Mouse (Mus musculus) c-Kit-positive CD71-positive TER-119-negative erythroid progenitor cells, embryonic 14.5 days (primary cell): ENCODE measurements around the gene Gripap1.
A peak's percentile ranks its signal among the peaks of the same experiment; 100 is the strongest.
"Not testable (repeated sequence)": the region's sequence is repeated elsewhere in the genome, so short reads cannot be mapped to it uniquely, and the experiment has no call there.

Experiments
- DNase-seq: peaks from one replicate; pipeline ENCODE4 v3.0.0-alpha.2; 2013; ENCODE audit warnings: low read depth

Gripap1 gene

DNA sequence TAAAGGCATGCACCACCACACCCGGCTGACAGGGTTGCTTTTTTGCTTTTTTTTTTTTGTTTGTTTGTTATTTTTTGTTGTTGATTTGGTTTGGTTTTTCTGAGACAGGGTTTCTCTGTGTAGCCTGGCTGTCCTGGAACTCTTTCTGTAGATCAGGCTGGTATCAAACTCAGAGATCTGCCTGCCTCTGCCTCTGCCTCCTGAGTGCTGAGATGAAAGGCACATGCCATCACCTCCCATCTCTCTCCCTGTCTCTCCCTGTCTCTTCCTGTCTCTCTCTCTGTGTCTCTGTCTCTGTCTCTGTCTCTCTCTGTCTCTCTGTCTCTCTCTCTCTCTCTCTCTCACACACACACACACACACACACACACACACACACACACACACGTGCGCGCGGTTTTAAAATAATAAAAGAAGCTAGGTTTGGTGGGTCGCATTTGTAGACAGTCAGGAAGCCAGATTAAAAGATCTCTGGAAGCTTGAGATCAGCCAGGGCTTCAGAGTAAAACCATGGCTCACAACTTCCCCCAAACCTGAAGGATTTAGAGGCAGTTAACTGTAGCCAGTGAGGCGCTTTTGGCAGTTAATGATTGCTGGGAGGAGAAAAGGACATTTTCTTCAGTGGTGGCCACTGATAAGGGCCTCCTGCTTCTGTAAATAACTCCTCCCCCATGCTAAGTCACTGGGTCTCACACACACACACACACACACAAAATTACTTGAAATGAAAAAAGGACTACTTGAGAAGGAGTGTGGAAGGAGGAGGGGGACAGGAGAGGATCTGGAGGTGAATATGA lies 10.9 kb upstream of the Gripap1 start:
- DNase-seq = no peak

DNA sequence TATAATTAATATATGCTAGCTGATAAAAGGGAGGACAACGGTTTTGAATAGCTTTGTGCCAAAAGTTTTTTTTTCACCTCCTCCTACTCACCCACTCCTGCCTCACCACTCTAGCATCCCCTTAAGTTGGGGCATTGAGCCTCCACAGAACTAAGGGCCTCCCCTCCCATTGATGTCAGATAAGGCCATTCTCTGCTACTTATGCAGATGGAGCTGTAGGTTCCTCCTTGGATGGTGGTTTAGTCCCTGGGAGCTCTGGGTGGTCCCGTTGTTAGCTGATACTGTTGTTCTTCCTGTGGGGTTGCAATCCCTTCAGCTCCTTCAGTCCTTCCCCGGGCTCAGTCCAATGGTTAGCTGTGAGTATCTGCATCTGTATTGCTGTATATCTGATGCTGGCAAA lies 10.3 kb upstream of the Gripap1 start:
- DNase-seq = no peak

DNA sequence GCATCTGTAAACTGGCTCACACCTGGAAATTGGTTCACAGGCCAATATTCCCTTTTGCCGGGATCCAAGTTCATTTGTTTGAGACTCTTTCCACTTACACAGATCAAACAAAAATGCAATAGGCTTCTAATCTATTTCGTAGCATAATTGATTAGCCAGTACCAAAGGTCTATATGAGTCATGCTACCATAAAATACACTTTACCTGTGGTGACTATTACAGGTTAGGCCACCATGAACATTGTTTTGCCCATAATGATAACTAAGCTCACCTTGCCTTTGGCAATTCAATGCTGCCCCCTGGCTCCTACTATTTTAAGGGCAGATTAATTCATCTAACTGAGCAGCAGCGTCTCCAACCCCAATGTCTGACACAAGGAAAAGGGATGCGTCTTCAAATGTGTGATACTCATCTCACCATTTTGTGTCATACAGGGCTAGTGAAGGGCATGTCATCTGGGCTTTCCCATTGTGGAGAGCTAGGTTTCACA lies 6.9 kb upstream of the Gripap1 start:
- no peak for DNase-seq

DNA sequence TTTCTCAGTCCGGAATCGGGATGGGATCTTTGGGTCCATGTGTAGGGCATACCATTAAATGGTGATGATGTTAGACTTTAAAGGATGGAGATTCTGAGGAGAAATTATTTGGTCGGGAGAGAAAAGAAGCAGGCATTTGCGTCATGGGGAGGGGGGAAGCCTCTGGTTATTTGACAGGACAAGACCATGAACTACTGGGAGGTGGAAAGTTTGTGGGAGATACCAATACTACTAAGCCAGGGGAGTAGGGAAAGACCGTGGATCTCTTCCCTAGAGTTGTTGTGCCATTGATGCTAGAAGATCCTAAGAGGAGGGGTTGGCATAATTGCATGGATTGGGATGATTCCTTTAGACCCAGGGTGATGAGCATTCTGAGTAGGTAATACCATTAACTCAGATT lies 744 bp downstream of the Gripap1 start:
- no peak for DNase-seq

DNA sequence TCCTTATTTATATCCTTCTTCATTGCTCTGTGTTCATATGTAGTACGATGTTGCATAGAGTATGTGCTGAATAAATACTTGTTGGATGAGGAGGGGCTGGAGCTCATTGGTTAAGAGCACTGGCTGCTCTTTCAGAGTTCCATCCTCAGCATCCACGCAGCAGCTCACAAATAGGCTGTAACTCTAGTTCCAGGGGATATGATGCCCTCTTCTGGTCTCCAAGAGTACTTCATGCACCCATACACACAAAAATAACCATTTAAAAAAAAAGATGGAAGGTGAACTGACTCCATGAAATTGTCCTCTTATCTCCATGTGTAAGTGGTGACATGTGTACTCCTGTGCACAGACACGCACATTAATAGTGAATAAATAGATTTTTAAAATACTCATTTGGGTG lies 3.8 kb downstream of the Gripap1 start:
- DNase-seq = no peak

DNA sequence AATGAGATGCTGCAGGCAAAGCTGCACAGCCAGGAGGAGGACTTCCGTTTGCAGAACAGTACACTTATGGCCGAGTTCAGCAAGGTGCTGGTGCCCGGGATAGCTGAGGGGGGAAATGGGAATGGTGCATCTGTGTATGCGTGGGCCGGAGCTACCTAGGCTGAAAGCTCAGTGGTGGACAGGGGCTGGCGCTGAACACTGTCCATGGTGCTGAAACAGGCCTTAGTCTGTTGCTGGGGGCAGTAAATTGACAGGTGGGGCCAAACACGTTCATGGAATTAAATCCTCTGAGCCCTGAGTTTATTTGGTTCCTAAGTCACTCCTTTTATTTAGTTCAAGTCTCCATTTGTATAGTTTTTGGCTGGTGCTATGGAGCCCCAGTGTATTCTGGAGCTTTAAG lies 5.5 kb downstream of the Gripap1 start:
- no peak for DNase-seq

DNA sequence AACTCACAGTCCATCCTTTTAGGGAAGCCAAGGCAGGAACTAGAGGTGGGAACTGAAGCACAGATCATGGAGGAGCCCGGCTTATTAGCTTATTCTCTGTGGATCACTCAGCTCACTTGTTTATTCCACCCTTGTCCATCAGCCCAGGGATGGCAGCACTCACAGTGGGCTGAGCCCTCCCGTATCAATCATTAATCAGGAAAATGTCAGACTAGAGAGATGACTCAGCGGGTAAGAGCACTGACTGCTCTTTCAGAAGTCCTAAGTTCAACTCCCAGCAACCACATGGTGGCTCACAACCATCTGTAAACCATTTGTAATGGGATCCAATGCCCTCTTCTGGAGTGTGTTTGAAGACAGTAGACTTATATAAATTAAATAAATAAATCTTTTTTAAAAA lies 7.8 kb downstream of the Gripap1 start:
- no peak for DNase-seq

DNA sequence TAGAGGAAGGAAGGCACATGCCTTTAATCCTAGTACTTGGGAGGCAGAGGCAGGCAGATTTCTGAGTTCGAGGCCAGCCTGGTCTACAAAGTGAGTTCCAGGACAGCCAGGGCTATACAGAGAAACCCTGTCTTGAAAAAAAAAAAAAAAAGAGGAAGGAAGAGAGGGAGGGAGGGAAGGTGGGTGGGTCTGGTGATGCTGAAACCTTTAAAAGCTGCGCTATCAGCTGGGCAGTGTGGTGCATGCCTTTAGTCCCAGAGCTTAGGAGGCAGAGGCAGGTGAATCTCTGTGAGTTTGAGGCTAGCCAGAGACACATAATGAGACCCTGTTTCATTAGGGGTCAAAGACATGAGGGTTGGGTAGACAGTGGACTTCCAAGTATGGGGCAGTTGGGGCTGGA lies 12.6 kb downstream of the Gripap1 start:
- not testable (repeated sequence) for DNase-seq

DNA sequence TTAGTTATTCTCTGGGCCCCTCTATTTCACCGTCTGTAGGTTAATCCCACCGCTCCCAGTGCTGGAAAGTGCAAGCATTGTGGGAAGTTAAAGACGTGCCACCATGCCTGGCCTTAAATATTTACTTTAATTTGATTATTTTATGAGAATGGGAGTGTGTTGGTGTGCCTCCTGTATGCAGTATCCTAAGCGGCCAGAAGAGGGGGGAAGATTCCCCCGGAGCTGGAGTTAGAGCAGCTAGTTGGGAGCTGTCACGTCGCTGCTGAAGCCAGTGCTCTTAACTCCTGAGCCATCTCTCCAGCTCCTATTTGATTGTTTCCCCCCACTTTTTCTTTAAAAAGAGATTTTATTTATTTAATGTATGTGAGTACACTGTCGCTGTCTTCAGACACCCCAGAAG lies 25.5 kb downstream of the Gripap1 start:
- DNase-seq = not testable (repeated sequence)

DNA sequence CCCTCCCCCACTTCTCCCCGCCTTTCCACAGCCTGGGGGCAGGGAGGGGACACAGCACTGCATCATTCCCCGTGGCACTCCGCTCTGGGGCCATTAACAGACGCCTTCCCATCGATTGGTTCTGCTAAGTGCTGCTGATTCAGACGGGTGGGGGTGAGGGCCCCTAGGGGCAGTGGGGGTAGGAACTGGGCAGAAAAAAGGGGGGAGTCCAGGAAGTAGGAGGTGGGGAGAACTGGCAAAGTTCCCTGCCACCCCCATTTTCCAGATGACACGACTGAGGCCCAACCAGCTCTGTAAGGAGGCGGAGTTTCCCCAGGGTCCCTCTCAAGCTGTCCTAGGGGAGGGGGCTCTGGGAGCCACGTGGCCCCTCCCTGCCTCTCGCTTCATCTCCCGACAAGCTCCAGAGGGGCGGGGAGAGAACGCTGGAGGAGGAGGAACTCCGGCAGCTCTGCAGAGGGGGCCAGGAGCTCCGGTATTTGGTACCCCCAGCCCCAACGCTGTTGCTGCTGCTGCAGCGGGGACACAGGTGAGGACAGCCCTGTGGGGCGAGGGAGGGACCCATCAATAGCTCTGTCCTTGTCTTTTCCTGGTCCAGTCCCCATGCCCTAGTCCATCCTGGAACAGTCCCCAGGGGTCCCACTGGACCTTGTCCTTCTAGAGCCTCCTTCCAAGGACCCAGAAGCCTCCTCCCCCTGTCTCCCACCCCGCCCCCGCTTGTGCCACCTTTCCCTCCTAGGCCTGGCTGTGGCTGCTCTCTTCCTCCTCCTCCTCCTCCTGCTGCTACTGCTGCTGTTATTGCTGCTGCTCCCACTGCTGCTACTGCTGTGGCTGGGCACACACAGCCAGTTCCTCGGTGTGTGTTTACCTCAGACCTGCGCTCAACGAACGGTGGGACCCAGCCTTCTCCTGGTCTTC lies 32.6 kb downstream of the Gripap1 start, which contains the start of gene Kcnd1:
TSS of gene Kcnd1 (plus strand) at position 425 of the 915 bp plus-strand sequence.
- DNase-seq = no peak

DNA sequence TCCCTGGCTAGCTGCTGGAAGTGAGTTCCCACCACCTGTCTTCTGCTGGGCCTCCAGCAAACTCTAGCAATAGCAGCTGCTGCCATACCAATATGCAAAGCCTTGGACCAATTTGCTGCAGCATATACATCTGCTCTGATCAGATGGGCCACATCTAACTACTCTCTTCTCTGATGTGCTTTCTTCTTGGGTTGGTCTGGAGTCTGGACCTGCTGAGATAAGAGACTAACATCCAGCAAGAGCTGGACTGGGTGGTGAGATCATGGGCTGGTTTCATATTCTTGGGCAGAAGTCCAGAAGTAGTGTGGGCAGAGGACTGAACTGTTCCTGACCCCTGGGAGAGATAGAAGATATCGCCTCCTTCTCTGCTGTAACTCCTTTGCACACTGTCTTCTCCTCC lies 47.6 kb downstream of the Gripap1 start:
- peak; percentile 29 for DNase-seq

DNA sequence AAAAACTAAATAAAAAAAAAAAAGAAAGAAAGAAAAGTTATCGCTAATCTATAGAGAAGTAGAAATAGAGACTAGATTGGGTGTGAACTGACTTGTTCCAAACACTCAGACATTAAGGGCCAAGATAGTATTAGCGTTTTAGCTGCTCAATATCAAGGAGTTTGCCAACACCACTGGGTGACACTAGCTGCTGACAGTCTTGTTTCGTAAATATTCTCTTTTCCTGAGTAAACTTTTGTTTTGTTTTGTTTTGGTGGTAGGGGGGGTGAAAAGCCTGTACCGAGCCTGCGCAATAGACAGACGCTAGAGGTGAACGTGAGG lies 51.2 kb downstream of the Gripap1 start:
- DNase-seq = no peak

DNA sequence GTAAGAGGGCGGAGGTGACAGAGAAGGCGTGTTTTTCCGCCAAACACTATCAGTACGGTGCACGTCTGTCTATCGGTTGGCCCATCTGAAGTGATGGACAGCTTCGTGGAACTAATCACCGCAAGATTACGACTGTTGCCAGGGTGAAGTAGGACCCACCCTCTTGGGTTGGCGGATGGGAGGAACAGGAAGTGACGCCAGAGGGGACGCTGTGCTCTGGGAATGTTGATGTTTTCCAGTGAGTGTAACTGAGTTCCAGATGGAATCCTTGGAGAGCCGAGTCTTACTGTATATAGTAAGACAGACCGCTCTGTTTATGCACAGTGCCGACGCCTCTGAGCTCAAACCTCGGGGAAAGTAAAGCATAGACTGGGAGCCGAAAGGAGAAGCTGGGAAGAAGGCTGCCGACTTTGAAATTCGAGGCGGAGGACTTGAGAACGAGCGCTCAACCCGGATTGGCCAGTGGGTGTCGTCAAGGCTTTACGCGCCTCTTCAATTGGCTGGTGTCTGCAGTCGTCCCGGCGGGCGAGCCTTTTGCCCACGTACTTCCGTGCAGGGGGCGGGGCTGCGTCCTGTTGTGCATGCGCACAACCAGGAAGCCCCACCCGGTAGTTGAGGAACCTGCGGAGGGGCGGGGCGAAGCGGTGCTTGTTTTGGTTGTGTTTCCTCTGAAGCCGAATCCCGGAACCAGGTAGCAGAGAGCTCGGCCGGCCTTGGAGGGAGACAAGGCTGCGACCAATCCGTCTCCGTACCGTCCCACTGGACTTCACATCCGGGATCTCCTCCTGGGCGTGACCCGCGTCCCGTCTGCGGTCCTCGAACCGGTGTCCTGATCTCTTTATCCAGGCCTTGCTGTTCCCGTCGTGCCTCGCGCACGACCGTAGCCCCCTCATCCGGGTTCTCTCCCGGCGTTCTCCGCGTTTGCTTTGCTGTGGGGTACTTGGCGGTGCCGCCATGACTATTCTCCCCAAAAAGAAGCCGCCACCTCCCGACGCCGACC lies 51.9 kb downstream of the Gripap1 start, which contains the start of gene Otud5:
TSS of gene Otud5 (plus strand) at position 202 of the 1,000 bp plus-strand sequence.
- DNase-seq = peak; percentile 86

DNA sequence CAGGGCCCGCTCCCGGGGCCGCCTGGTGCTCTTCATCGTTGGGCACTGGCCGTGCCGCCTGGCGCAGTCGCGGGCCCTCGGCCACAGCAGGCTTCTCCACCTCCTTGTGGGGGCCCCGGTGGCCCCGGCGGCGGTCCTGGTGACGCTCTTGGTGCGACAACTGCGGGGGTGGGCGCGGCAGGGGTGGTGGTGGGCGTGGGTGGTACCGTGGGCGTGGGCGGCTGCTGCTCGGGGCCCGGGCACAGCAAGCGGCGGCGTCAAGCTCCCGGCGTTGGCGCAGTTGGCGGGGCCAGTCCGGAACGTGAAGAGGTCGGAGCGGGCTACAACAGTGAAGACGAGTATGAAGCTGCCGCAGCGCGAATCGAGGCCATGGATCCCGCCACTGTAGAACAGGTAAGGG lies 52.8 kb downstream of the Gripap1 start:
- DNase-seq = no peak

DNA sequence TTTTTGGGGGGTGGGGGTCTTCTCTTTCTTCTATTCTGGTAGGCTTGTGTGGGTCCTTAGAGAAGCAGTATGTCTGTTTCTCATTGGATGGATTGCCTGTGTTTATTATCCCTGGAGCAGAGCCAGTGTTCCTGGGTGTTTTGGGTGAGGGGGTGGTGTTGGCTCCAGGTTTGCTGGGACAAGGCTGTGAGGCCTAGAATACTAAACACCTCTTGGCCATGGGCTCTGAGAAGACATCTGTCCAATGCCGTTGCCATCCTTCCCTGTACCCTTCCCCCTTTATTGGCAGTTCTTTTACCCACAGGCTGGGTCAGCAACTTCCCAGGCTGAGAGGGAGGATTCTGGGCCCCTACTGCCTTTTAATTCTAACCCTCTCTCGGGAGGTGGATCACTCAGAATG lies 58.3 kb downstream of the Gripap1 start:
- DNase-seq = no peak

DNA sequence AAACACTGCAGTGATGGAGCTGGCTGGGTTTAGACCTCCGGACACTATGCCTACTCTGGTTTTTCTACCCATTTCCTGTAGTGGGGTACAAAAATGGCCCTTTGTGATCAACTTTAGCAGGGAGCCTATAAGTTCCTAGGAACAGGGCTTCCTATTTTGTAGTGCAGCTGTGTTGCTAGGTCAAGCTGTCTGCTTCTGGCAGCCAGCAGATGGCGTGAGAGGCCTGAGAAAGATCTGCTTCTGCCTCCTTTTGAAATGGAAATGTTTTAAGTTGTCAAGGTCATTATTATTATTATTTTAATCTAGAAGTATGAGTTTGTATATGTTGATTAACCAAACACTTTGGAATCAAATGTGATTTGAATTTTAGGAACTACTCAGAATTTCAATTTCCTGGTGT lies 65.0 kb downstream of the Gripap1 start:
- no peak for DNase-seq

DNA sequence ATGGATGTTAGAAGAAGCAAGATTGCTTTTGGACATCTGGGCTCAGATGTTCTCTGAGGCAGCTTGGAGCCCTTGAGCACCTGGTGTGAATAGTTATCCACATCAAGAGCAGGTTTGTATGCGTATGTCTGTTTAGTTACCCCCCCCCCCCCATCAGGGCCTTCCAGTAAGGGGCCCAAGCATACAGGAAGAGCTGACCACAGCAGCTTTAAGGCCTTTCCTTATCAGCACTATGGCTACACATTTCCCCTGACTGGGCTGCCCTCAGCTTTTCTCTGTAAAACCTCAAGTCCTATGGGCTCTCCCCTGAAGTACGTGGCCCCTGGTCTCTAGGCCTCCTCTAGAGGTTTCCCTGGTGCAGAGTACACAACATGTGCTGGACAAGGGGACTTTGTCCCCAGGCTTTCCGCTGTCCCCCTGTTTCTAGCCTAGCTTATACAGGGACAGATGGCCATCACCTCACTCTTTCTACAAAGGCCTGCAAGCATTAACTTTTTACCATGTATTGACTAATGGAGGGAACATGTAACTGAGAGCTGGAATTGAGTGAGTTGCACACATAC lies 69.7 kb downstream of the Gripap1 start:
- DNase-seq = no peak

DNA sequence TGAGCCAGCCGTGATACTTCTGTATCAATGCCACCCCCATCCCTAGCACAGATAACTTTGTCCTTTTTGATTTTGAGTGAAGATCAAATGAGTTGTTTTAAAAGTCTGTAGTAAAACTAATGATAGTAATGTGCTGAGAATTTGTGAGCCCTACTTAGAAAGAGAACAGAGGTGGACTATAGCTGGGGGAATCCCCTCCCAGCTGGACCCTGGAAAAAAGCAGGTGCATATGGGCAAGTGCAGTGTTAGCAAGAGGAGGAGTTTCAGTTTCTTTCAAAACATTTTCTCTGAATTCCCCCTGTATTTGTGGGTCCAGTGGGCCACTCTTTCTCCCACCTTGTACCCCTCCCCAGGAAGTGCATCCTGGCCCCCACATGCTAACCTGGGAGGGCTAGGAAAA lies 73.6 kb downstream of the Gripap1 start:
- DNase-seq = no peak

DNA sequence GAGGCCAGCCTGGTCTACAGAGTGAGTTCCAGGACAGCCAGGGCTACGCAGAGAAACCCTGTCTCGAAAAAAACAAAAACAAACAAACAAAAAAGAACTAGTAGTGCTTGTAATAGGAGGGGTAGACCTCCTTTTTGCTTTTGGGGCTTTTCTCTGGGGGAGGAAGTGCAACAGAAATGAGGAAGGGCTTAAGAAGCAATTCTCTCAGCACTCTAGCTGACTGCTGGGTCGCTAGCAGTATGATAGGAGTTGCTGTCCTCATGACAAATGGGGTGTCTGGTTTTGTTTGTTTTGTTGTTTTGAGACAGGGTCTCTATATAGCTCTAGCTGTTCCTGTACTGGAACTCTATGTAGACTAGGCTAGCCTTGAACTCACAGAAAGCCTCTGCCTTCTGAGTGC lies 75.0 kb downstream of the Gripap1 start:
- no peak for DNase-seq

DNA sequence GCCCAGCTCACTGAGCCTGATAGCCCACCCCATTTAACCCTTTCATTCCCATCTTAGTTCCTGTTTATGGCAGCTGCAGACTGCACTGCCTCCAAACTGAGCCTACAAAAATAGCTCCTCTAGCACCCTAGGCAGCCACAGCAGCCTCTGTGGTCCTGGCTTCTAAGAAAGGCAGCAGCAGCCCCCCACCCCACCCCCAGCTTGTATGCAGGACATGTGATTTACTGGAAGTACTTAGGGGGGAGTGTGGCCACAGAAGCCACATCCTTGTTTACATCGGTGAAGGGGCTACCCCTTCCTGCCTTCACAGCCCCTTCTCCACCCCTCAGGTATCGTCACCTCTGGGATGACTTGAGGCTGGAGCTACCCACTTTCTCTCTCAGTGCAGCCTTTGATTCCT lies 75.8 kb downstream of the Gripap1 start:
- no peak for DNase-seq

DNA sequence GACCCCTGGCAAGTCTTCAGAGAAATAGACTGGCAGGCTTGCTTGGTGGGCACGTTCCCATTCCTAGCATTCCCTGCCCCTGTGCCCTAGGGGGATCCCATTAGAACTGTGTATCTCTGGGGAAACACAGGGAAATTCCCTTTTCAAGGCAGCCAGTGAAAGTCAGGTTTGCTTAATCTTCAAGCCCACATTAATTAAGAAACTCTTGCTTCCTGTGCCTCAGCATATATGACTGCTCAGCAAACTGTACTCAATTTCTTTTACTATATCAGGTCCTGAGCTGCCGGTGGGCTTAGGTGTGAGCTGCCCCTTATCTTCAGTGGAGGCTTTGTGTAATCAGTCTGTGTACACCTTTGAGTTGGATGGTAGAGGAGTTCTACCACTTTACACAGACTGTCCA lies 76.2 kb downstream of the Gripap1 start:
- DNase-seq = no peak

DNA sequence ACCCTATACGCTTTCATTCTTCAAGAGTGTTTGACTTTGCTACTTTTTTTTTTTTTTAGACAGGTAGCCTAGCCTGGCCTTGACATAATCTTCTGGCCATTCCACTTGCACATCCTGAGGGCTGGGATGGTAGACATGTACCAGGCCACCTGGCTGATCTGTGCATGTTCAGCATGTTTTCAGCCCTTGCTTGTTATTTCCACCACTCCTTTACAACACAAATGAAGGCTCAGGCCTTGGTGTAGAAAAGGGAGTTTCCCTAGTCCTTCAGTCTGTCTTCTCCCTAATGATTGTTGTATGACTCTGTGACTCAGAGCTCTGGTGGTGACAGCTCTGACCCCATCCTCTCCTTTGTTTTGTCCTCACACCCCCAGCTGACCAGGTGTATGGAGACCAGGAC lies 77.6 kb downstream of the Gripap1 start:
- no peak for DNase-seq
